Mouse (Mus musculus): ENCODE results near the gene Naa80. TPM values are rescaled to one million over a fixed set of nuclear protein-coding genes. Genes with fewer than 3 reads are reported as not detected.

Naa80 gene
- polyA plus RNA-seq, 1 experiment from 2014 or later: 15.1 TPM

DNA sequence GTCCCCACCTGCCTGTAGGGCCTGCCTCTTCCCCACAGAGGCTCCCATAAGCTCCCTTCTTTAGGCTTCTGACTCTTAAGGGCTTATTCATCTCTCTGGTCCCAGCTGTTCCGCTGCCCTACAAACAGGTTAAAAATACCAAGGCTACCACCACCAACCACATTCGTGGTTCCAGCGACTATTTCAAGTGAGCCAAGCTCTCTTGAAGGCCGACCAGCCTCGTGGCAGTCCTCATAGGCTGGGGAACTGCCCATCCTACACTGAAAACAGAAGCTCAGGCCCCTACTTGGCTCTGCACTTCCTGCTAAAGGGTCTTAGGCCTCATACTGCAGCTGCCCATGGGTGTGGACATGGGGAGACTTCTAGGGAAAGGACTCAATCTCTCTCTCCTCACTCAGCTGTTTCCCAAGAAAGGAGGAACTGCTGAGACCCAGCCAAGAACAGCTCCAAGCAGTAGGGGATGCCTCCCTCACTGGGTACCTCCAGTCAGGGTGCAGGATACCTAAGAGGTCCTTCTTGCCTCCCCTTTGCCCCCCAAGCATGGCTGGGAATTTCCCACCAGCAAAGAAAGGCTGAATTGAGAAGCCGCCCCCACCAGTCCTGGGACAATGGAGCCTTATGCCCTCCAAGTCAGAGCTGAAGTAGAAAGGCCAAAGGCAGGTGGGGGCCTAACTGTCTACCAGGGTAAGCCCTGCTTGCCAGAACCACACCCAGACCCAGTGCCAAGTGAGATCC lies 32.9 kb downstream of the Naa80 start:
- no peak for DNase-seq (ENCODE audit: low spot score)
- H3K9ac ChIP-seq (ENCODE audit: low read length): peak overlapping the region; percentile 72
- H3K4me2 ChIP-seq (ENCODE audit: low read depth): peak overlapping the region; percentile 69
- peak overlapping the region; percentile 98 for H3K27ac ChIP-seq (ENCODE audit: low read depth, low read length)
- H3K27me3 ChIP-seq (ENCODE audit: control insufficient read depth, insufficient read depth, low read length): no peaks in the 10 kb centered on the region
- no peak overlapping the region for H3K4me3 ChIP-seq (ENCODE audit: low read depth, low read length)
- peaks cover 44% of the 10 kb centered on the region for H3K4me1 ChIP-seq (ENCODE audit: control insufficient read depth, insufficient read depth, low read length)
- ATAC-seq (ENCODE audit: insufficient read depth, low FRiP score, low TSS enrichment): no peak
- H3K9me3 ChIP-seq (ENCODE audit: control insufficient read depth, low read length): no peaks in the 10 kb centered on the region
- WGBS: 82% methylated on average over 6 of the region's 6 CpGs
- peaks cover 15% of the 10 kb centered on the region for H3K36me3 ChIP-seq (ENCODE audit: control insufficient read depth, insufficient read depth, low read length)

DNA sequence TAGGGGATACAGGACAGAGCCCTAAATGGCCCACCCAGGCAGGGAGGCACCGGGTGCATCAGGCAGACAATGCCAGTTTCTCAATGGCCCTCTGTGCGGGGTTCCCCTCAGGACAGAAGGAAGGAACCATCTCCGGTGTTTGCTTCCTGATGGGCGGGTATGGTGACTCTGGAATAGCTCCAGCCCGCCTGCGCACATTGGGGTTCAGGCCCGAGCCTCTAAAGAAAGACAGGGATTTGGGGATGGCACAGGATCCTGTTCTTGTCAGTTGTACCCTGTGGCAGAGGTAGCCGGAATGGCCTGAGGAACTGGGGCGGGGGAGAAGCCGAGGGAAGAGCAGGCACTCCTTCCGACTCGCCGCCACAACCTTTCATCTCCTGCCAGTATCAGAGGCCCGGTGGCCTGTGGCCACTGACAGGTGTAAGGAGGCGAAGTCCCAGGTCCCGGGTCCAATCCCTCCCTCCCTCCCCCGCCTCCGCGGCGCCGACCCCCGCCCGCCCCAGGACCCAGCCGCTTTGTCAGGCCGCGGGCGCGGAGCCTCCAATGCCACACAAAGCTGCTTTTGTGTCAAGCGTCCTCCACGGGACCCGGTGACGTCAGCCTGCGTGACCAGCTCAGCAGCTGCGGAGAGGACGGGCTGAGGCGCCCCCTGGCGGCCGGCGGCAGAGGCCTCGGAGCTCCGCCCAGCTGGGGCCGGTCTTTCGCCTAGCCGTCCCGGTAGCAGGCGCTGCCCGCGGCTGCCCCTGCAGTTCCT lies 33.7 kb downstream of the Naa80 start:
- ATAC-seq (ENCODE audit: insufficient read depth, low FRiP score, low TSS enrichment): peak; percentile 89
- peak overlapping the region; percentile 98 for H3K27ac ChIP-seq (ENCODE audit: low read depth, low read length)
- H3K9ac ChIP-seq (ENCODE audit: low read length): peak overlapping the region; percentile 72
- peak overlapping the region; percentile 28 for H3K4me3 ChIP-seq (ENCODE audit: low read depth, low read length)
- H3K9me3 ChIP-seq (ENCODE audit: control insufficient read depth, low read length): no peaks in the 10 kb centered on the region
- peaks cover 38% of the 10 kb centered on the region for H3K4me1 ChIP-seq (ENCODE audit: control insufficient read depth, insufficient read depth, low read length)
- peak; percentile 100 for DNase-seq (ENCODE audit: low spot score)
- H3K36me3 ChIP-seq (ENCODE audit: control insufficient read depth, insufficient read depth, low read length): peaks cover 20% of the 10 kb centered on the region
- no peaks in the 10 kb centered on the region for H3K27me3 ChIP-seq (ENCODE audit: control insufficient read depth, insufficient read depth, low read length)
- peak overlapping the region; percentile 69 for H3K4me2 ChIP-seq (ENCODE audit: low read depth)
- WGBS: 3% methylated on average over 43 of the region's 48 CpGs

DNA sequence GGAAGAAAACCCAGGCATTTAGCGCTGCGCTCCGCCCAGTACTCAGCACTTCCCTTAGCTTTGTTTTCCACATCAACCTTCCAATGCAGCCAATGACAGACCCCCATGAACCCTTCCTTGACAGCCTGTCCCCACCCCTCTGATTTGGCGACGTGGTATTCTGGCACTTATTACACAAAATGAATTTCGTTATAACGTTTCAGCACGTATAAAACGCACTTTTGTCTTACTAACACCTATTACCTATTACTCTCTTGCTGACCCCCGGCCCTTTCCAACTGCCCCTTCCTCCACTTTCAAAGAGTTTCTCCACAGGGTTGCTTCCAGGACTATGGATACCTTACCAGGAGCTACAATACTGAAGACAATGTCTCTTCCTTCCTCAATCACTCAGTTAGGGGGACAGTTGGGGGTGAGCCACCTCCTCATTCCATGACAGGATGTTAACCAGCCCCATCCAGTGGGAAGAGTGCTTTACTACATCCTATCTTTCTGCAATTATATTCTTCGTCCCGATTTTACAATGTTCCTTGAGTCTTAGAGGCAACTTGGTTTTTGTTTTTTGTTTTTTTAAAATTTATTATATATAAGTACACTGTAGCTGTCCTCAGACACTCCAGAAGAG lies 34.4 kb downstream of the Naa80 start:
- Histone ChIP-seq H3K27me3 (ENCODE audit: control insufficient read depth, insufficient read depth, low read length) (no peaks in the 10 kb centered on the region), H3K9me3 (ENCODE audit: control insufficient read depth, low read length) (no peaks in the 10 kb centered on the region), H3K4me1 (ENCODE audit: control insufficient read depth, insufficient read depth, low read length) (peaks cover 34% of the 10 kb centered on the region), H3K36me3 (ENCODE audit: control insufficient read depth, insufficient read depth, low read length) (peaks cover 23% of the 10 kb centered on the region), H3K4me2 (ENCODE audit: low read depth) (peak overlapping the region; percentile 69), H3K4me3 (ENCODE audit: low read depth, low read length) (no peak overlapping the region), H3K9ac (ENCODE audit: low read length) (peak overlapping the region; percentile 14; the same call in 1 of the 2 replicates), H3K27ac (ENCODE audit: low read depth, low read length) (peak overlapping the region; percentile 98)
- ATAC-seq (ENCODE audit: insufficient read depth, low FRiP score, low TSS enrichment) (peak; percentile 15; the same call in 1 of the 2 replicates), DNase-seq (ENCODE audit: low spot score) (no peak)
- WGBS: 12% methylated on average over 12 of the region's 12 CpGs

DNA sequence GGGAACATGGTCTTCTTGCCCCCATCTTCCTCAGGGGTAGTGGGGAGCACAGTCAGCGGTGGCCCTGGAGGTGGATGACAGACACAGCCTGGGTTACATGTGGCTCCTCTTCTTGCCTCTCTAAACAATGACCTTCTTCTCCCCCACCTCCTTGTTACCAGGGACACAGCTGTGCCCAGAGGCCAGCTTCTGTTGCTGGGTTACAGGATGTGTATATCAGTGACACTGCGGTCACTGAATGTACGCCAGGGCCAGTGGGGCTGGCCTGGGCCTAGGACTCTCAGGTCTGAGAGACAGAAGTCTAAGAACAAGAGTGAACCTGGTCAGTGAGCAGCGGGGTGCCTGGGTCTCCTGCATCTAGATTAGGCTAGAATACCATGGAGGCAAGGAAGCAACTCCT lies 36.3 kb downstream of the Naa80 start:
- ATAC-seq (ENCODE audit: insufficient read depth, low FRiP score, low TSS enrichment) (no peak), DNase-seq (ENCODE audit: low spot score) (peak; percentile 58)
- Histone ChIP-seq H3K9ac (ENCODE audit: low read length) (peak overlapping the region; percentile 26; the same call in 1 of the 2 replicates), H3K4me3 (ENCODE audit: low read depth, low read length) (no peak overlapping the region), H3K9me3 (ENCODE audit: control insufficient read depth, low read length) (no peaks in the 10 kb centered on the region), H3K27me3 (ENCODE audit: control insufficient read depth, insufficient read depth, low read length) (no peaks in the 10 kb centered on the region), H3K36me3 (ENCODE audit: control insufficient read depth, insufficient read depth, low read length) (peaks cover 32% of the 10 kb centered on the region), H3K4me1 (ENCODE audit: control insufficient read depth, insufficient read depth, low read length) (peaks cover 28% of the 10 kb centered on the region), H3K4me2 (ENCODE audit: low read depth) (no peak overlapping the region), H3K27ac (ENCODE audit: low read depth, low read length) (peak overlapping the region; percentile 56; the same call in 1 of the 2 replicates)
- 64% methylated on average over 4 of the region's 4 CpGs for WGBS

DNA sequence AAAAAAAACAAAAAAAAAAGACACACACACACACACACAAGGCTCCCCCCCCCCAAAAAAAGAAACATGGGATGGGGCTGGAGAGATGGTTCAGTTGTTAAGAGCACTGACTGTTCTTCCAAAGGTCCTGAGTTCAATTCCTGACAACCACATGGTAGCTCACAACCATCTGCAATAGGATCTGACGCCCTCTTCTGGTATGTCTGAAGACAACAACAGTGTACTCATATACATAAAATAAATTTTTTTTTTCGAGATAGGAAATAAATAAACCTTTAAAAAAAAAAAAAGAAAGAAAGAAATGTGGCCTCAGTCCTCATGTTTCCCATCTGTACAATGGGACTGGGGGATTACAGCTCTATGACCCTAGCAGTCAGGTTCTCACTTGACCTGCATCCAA lies 38.8 kb downstream of the Naa80 start:
- Histone ChIP-seq H3K4me3 (ENCODE audit: low read depth, low read length) (no peak overlapping the region), H3K4me2 (ENCODE audit: low read depth) (no peak overlapping the region), H3K9me3 (ENCODE audit: control insufficient read depth, low read length) (no peaks in the 10 kb centered on the region), H3K27me3 (ENCODE audit: control insufficient read depth, insufficient read depth, low read length) (no peaks in the 10 kb centered on the region), H3K4me1 (ENCODE audit: control insufficient read depth, insufficient read depth, low read length) (peaks cover 14% of the 10 kb centered on the region; the same call in 1 of the 2 replicates), H3K36me3 (ENCODE audit: control insufficient read depth, insufficient read depth, low read length) (peaks cover 37% of the 10 kb centered on the region), H3K27ac (ENCODE audit: low read depth, low read length) (no peak overlapping the region), H3K9ac (ENCODE audit: low read length) (no peak overlapping the region)
- 81% methylated on average over 2 of the region's 2 CpGs for WGBS
- no peak for ATAC-seq (ENCODE audit: insufficient read depth, low FRiP score, low TSS enrichment)
- DNase-seq (ENCODE audit: low spot score): no peak

DNA sequence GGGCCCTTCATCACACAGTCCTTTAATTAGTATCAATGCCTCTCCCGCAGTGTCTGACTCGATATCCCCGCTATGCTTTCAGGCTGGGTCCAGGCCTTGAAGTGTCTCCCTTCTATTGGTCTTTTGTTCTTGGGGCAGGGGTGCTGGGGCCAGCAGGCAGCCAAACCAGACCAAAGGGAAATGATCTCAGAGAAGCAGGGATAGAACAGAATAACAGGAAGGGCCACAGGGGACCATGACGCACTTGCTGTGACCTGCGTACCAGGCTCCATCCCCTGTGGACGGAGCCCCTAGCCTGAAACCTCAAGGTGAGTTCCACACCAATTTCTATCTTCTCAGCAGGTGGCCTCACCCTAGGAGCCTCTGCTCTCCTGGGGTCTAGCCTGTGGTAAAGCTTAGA lies 39.4 kb downstream of the Naa80 start:
- no peaks in the 10 kb centered on the region for H3K9me3 ChIP-seq (ENCODE audit: control insufficient read depth, low read length)
- H3K36me3 ChIP-seq (ENCODE audit: control insufficient read depth, insufficient read depth, low read length): peaks cover 37% of the 10 kb centered on the region
- ATAC-seq (ENCODE audit: insufficient read depth, low FRiP score, low TSS enrichment) (no peak), DNase-seq (ENCODE audit: low spot score) (no peak)
- no peak overlapping the region for H3K27ac ChIP-seq (ENCODE audit: low read depth, low read length)
- no peaks in the 10 kb centered on the region for H3K27me3 ChIP-seq (ENCODE audit: control insufficient read depth, insufficient read depth, low read length)
- H3K4me1 ChIP-seq (ENCODE audit: control insufficient read depth, insufficient read depth, low read length): peaks cover 11% of the 10 kb centered on the region; the same call in 1 of the 2 replicates
- no peak overlapping the region for H3K9ac ChIP-seq (ENCODE audit: low read length)
- no peak overlapping the region for H3K4me3 ChIP-seq (ENCODE audit: low read depth, low read length)
- WGBS: 93% methylated on average over 6 of the region's 6 CpGs
- H3K4me2 ChIP-seq (ENCODE audit: low read depth): no peak overlapping the region

DNA sequence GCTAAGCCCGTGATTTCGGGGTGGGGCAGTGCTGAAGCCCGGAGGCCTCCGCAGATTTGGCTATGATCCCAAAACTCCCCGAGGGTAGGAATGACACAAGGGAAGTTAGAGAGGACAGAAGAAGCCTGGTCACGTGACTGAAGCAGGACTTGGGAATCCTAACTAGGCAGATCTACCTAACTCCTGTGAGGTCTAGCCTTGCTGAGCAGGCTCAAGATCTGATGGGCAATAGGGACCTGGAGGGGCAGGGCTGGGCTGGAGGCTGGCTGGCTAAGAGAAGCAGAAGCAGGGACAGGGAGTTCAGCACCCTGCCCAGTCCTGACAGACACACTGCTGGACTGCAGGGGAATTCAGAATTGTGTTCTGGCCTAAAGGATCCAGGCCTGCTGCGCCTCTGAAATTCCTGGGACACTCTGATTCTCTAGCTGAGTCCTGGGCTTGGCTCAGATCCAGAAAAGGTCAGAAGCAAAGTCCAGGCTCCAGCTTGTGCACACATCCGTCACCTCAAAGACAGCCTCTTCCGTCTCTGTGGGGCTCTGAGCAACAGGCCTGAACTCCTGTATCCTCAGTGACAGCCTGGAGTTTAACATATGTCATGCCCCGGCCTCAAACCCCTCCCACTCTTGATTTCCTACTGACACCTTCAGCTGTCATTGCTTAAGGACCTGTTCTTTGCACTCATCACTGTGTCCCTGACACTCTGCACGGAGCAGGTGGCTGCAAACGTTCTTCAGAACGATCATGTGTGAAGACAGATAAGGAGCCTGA lies 40.3 kb downstream of the Naa80 start:
- no peaks in the 10 kb centered on the region for H3K9me3 ChIP-seq (ENCODE audit: control insufficient read depth, low read length)
- no peak overlapping the region for H3K9ac ChIP-seq (ENCODE audit: low read length)
- ATAC-seq (ENCODE audit: insufficient read depth, low FRiP score, low TSS enrichment) (no peak), DNase-seq (ENCODE audit: low spot score) (no peak)
- peak overlapping the region; percentile 30; the same call in 1 of the 2 replicates for H3K27ac ChIP-seq (ENCODE audit: low read depth, low read length)
- H3K4me3 ChIP-seq (ENCODE audit: low read depth, low read length): no peak overlapping the region
- peaks cover 11% of the 10 kb centered on the region; the same call in 1 of the 2 replicates for H3K4me1 ChIP-seq (ENCODE audit: control insufficient read depth, insufficient read depth, low read length)
- 80% methylated on average over 13 of the region's 13 CpGs for WGBS
- peaks cover 37% of the 10 kb centered on the region for H3K36me3 ChIP-seq (ENCODE audit: control insufficient read depth, insufficient read depth, low read length)
- H3K27me3 ChIP-seq (ENCODE audit: control insufficient read depth, insufficient read depth, low read length): no peaks in the 10 kb centered on the region
- H3K4me2 ChIP-seq (ENCODE audit: low read depth): no peak overlapping the region

DNA sequence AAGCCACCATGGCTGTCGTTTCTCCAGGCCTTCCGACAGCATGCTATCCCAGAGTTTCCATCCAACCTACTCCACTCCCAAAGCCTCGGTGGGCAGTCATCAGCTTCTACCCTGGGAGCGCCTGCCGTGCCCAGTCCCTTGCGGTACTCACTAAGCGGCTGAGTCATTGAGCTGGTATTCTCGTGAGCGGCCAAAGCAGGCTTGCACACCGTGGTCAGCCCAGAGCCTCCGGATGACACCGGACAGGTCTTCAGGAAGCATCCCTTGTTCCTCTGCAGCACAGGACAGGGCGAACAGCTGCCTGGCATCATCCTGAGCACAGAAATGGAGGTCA lies 40.8 kb downstream of the Naa80 start:
- peaks cover 11% of the 10 kb centered on the region; the same call in 1 of the 2 replicates for H3K4me1 ChIP-seq (ENCODE audit: control insufficient read depth, insufficient read depth, low read length)
- H3K27ac ChIP-seq (ENCODE audit: low read depth, low read length): no peak overlapping the region
- H3K27me3 ChIP-seq (ENCODE audit: control insufficient read depth, insufficient read depth, low read length): no peaks in the 10 kb centered on the region
- ATAC-seq (ENCODE audit: insufficient read depth, low FRiP score, low TSS enrichment) (no peak), DNase-seq (ENCODE audit: low spot score) (no peak)
- WGBS: 87% methylated on average over 13 of the region's 13 CpGs
- H3K4me3 ChIP-seq (ENCODE audit: low read depth, low read length): no peak overlapping the region
- no peak overlapping the region for H3K4me2 ChIP-seq (ENCODE audit: low read depth)
- no peaks in the 10 kb centered on the region for H3K9me3 ChIP-seq (ENCODE audit: control insufficient read depth, low read length)
- peaks cover 37% of the 10 kb centered on the region for H3K36me3 ChIP-seq (ENCODE audit: control insufficient read depth, insufficient read depth, low read length)
- no peak overlapping the region for H3K9ac ChIP-seq (ENCODE audit: low read length)

Measured in neural tube, embryonic 11.5 days (tissue).